Mouse (Mus musculus) MEL-GATA-1-ER (cell line): ENCODE results near the gene Bsph1.
"Not testable (repeated sequence)": the region's sequence is repeated elsewhere in the genome, so short reads cannot be mapped to it uniquely, and the experiment has no call there.

Experiments used
- DNase-seq: peaks from one replicate; pipeline ENCODE4 v3.0.0-alpha.2; 2012; ENCODE audit warnings: low read depth; ENCODE audit errors: extremely low read depth

The Bsph1 gene

GRCm38 (mm10) chr7:13450541-13450940, at the start of gene Bsph1:
Gene Bsph1, plus strand, starts transcription at chr7:13450841.
- DNase-seq, result not testable (repeated sequence)

- no peak for DNase-seq
Measured at GRCm38 (mm10) chr7:13511539-13511938, 60.9 kb downstream of the Bsph1 start.
